Mouse (Mus musculus) right cerebral cortex, postnatal 25 days (tissue): ENCODE results near the gene Rab7.
"Not testable (repeated sequence)": the region's sequence is repeated elsewhere in the genome, so short reads cannot be mapped to it uniquely, and the experiment has no call there.

Source experiments
- DNase-seq: peaks from one replicate; pipeline ENCODE4 v3.0.0; 2022

The Rab7 gene

DNA sequence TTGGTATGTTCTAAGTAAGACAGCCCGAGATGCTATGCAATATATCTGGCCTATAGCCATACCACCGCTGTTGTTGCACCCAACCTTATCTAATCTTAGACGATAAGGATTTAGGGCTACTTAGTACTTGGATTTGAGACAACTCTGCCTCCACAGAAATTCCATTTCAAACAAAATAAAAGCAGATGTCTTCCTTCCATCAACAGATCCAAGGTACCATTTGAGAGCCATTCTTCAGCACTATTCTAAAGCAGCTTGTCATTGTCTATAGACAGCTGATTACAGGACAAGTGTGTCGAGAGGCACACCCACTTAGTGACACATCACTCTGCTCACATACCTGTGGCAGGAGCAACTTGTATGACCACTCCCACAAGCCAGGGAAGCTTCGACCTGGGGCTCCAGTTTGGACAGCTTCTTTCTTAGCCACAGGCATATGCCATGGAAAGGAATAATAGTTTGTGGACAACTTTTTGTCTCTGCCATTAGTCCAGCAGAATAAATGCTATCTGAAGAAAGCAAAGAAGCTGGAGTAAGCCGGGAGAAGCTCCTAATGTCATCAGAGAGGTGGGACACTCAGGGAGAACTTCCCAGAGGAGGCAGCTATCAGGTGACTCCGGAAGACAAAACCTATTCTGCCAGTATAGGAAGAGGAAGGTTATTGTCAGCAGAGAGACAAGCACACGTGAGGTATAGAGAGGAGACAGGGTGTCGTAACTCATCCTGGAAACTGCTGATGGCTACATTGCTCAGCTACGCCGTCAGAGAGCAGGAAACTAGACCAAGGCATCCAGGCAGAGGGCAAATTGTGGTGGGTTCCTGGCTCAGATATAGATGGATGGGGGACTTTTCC lies 8.4 kb upstream of the Rab7 start:
- DNase-seq = no peak

DNA sequence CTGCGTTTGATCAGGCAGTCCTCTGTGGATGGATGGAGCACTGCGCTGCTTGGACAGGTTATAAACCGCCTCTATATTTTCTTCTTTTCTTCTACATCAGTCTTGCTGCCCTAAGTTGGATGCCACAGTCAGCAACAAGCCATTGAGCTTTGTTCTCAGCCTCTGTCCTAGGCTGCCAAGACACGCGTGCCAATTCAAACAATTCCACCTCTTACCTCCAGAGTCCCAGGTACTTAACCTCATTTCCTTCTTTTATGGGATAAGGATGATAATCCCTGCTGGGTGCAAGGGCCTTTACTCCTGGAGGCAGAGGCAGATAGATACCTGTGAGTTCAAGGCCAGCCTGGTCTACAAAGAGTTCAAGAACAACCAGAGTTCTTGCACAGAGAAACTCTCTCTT lies 6.1 kb upstream of the Rab7 start:
- no peak for DNase-seq

DNA sequence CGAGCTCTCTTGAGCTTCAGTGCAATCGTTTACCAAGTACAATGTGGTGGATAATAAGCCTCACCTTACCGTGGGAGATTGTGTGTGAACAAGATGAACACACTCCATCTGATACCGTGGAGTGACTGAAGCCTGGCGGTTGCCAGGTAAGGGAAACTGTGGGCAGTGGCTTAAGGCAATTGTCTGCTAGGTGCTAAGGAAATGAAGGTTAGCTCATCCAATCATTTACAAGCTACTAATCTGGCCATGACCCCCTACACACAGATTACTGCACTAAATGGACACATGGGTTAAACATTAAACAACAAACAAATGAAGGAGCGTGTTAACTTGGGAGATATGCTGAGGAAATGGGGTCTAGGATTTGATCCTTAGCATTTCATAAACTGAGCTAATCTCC lies 3.9 kb upstream of the Rab7 start:
- no peak for DNase-seq

DNA sequence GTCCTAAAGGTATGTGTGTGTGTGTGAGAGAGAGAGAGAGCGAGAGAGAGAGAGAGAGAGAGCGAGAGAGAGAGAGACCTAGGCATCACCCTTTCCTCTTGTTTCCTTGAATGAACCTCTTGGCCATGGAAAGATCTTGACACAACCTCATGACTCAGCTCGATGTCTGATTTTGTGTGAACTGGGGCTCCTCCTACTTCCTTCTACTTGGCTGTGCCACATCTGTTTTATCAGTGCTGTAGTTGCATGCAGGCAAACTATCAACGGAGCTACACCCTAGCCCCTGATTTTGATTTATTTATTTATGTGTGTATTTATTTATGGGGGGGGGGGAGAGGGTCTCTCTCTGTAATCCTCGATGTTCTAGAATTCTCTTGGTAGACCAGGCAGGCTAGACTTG lies 2.8 kb upstream of the Rab7 start:
- DNase-seq = no peak

DNA sequence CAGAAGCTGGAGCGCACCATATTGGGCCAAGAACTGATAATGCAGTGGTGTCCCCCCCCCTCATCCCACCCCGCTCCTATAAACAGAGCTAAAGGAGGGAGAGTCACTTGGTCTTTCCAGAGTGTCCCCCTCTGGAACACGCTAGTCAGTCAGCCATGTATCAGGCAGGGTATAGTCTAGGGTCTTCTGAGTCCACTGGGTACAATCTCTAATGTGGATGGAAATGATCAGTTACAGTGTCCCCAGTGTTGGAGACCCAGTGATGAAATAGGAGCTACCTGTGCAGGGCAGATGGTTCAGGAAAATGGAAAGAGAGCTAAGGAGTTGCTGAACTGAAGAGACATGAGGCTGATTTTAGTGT lies 316 bp upstream of the Rab7 start:
- no peak for DNase-seq

DNA sequence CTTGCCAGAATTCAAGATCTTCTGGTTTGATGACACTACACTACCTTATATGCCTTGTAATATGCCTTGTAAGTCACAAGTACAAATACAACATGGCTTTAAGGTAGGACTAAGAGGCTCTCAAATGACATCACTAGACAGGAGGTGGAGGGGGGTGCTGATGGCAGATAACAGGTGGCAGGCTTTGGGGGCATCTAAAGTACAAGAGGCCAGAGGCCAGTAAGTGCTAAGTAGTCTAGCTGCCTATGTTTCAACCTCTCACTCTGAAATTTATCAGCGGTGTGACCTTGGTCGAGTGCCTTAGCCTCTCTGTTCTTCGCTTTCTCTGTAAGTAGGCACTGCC lies 865 bp downstream of the Rab7 start:
- no peak for DNase-seq

GRCm38 (mm10) chr6:88042336-88042735 lies 2.7 kb downstream of the Rab7 start:
- DNase-seq = no peak

GRCm38 (mm10) chr6:88041221-88041620 lies 3.8 kb downstream of the Rab7 start:
- no peak for DNase-seq

DNA sequence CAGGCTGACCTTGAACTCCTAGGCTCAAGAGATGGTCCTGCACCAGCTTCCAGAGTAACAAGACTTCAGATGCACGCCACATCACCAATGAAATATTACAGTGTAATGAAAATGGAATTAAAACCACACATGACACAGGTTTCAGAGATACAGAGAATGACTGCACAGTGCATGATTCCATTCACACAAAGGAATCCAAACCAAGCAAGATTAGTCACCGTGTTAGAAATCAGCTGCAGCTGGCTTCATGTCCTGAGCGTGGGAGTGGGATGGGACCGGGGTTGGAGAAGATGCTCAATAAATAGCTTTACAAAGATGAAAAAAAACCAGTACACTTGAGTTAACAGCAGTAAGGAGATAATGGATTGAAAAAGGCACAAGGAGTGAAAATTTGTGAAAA lies 5.6 kb downstream of the Rab7 start:
- peak; percentile 20 for DNase-seq

- no peak for DNase-seq
Measured at GRCm38 (mm10) chr6:88037471-88038045, 7.5 kb downstream of the Rab7 start.

GRCm38 (mm10) chr6:88033504-88033903 lies 11.6 kb downstream of the Rab7 start:
- DNase-seq = no peak

DNA sequence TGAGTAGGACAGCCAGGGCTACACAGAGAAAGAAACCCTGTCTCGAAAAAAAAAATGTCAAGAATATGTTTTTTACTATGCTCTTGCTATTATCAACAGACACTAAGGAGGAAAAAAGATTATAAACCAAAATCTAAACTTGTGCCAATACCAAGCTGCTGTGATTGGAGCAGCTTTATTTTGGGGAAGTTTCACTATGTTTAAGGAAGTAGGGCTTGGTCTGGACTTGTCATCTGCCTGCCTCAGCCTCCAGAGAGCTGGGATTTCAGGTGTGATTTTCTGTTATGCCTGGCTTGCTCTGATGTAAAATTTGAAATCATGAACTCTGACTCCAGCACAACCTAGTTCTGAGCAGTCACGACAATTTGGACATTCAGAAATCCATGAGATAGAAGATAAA lies 14.6 kb downstream of the Rab7 start:
- no peak for DNase-seq

DNA sequence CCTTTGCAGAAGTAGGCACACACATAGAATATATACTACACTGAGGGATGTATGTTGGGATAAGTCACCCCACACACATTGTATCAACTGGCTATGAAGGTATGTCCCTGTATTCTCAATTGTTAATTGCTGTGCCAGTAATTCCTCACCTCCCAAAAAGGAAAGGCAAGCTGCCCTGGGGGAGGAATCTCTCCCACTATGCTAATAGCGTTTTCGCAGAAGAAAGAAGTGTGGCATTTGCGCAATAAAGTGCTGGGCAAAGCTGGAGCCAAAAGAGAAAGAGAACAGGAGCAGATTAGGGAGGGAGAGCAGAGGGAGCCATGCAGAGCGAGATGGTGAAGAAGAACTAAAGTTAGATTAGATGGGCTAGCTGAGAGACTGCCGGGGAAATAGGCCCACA lies 17.7 kb downstream of the Rab7 start:
- DNase-seq = peak; percentile 31

GRCm38 (mm10) chr6:88023316-88023890 lies 21.7 kb downstream of the Rab7 start:
- DNase-seq = no peak

DNA sequence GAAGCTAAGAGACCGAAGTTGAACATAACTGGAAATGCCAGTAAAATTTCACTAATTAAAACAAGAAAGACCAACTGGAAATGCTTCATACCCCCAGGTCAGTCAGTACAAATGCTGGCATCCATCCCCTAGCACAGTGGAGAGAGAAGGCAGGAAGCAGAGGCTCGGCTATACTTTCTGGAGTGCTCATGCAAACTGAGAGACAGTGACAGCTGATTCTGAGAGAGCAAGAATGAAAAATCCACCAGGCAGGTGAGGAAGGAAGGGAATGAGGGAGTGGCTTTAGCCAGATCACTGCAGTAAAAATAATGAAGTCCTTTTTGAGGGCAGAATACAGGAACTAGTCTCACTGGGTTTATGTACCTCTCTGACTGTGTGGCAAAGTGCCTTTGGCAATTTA lies 25.9 kb downstream of the Rab7 start:
- DNase-seq = no peak

GRCm38 (mm10) chr6:88017821-88018220 lies 27.2 kb downstream of the Rab7 start:
- no peak for DNase-seq

DNA sequence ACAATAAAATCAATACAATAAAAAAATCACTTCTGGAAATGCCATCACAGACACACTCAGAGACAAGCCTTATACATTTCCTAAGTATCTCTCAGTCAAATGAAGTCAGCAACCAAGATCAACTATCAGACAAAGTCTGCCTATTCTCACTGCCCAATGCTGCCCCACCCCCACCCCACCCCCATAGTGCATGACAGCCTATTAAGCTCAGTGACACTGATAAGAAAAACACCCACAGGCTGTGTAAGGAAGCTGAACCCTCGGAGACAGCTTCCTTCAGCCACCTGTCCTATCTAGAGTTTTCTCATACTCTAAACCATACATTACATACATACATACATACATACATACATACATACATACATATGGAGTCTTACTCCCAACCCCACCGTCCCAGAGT lies 29.3 kb downstream of the Rab7 start:
- no peak for DNase-seq

DNA sequence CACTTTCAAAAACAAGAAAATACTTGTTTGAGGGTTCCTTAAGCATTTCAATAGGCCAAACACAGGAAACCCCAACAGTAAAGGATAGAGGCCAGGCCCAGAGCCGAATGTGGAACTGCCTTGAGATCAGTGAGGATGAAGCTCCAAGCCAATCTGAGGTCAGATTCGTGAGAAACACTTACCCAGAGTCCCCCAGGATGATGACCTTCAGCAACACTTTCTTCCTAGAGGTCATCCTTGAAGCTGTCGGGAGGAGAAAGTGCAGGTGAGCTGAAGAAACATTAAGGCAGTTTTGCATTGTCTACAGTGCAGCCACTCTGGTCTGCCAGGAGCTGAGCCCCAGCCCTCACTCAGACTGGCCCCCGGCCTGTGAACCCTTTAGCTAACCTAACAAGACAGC lies 31.6 kb downstream of the Rab7 start:
- no peak for DNase-seq

DNA sequence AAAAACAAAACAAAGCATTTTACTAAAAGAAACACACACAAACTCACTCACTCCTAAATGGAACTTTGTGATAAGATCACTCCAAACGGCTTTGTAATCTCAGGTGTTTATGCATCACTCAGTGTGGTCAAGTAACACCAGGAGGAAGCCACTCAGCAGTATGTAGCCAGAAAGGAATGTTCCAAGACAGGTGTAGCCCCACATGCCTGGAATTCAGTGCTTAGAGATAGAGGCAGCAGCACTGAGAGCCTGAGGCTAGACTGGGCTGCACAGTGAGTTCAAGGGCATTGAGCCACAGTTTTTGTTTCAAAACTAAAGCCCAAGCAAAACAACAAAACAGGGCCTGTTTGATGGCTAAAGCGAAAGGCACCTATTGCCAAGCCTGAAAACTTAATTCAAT lies 32.5 kb downstream of the Rab7 start:
- no peak for DNase-seq

- DNase-seq = not testable (repeated sequence)
Measured at GRCm38 (mm10) chr6:88011106-88011505, 34.0 kb downstream of the Rab7 start.

- no peak for DNase-seq
Measured at GRCm38 (mm10) chr6:88009209-88009608, 35.9 kb downstream of the Rab7 start.

GRCm38 (mm10) chr6:88004773-88005172 lies 40.3 kb downstream of the Rab7 start:
- not testable (repeated sequence) for DNase-seq

GRCm38 (mm10) chr6:88003439-88003838 lies 41.6 kb downstream of the Rab7 start:
- no peak for DNase-seq

DNA sequence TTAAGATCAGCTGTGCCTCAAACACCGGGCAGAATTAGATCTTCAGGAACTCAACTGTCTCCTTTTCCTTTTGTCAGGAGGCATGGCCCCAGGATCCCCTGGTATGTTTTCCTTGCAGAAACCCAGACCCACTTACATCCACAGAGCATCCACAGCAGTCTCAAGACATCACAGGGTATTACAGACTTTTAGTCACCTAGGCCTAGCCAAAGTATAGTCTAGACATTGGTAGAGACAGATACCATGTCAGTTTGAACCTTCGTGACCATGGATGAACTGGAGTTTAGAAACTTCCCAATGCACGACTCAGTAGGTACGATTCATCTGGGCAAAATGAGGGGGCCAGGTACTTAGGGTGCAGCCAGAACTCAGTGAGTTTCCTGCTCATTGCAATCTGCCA lies 46.7 kb downstream of the Rab7 start:
- no peak for DNase-seq
